Mouse (Mus musculus): Measurements from ENCODE around the gene Dock6.

- TF ChIP-seq POLR2A (IDR thresholded peaks at IDR 0.05; ENCODE audit: extremely low read depth, insufficient read depth, low read length) (no peak), CTCF (IDR thresholded peaks at IDR 0.05; ENCODE audit: extremely low read depth, insufficient read depth, low read length) (no peak)
Measured at GRCm38 (mm10) chr9:21816716-21817305, 35.6 kb downstream of the Dock6 start.
